Mouse (Mus musculus): ENCODE data around the gene Ddx11. TPM values are rescaled to one million over a fixed set of nuclear protein-coding genes. Genes with fewer than 3 reads are reported as not detected.

The Ddx11 gene
- polyA plus RNA-seq (2015; fragmentation: Nextera tagmentation; extraction: Ambion mirVana) = 6.9 and 7.3 TPM in 2 replicates

DNA sequence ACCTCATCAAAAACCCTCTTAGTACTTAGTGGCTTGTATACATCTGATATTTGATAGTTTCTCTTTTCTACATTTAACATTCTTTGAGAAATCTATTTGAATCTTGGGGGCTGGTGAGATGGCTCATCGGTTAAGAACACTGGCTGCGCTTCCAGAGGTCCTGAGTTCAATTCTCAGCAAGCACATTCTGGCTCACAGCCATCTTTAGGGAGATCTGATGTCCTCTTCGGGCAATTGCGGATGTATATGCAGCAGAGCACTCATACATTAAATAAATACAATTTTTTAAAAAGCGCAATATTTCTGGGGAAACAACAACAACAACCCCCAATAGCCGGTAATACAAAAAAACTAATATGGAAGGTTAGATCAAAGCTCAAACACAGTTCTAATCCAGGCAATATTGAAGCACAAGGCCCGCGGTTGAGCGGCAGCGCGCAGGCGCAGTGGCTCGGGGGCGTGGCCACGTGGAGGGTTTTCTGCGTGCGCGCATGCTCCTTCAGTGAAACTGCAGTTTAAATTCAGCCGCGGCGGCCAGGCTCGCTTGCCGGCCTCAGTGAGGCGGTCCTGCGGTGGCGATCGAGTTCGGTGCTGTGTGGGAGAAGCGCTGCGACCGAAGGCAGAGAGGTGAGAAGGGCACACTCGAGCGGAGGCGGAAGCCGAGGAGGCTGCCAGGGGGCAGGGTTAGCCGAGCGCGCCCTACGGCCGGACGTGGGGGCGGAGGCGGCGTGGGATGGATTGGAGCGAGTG is at the start of gene Ddx11:
Gene Ddx11, plus strand, starts transcription at position 455 of the 750 bp plus-strand sequence.
- Histone ChIP-seq H3K27me3 (no peaks in the 10 kb centered on the region), H3K4me2 (peak within 1 kb of the TSS; percentile 67), H3K9me3 (no peaks in the 10 kb centered on the region), H3K36me3 (peaks cover 16% of the 10 kb centered on the region), H3K4me3 (peak within 1 kb of the TSS; percentile 69), H3K9ac (peak within 1 kb of the TSS; percentile 60), H3K27ac (replicated peaks) (peak within 1 kb of the TSS; percentile 66), H3K4me1 (replicated peaks) (peaks cover 7% of the 10 kb centered on the region)
- 4% methylated on average over 45 of the region's 45 CpGs for WGBS
- ATAC-seq (ENCODE audit: low FRiP score, low read depth) = peak; percentile 86

DNA sequence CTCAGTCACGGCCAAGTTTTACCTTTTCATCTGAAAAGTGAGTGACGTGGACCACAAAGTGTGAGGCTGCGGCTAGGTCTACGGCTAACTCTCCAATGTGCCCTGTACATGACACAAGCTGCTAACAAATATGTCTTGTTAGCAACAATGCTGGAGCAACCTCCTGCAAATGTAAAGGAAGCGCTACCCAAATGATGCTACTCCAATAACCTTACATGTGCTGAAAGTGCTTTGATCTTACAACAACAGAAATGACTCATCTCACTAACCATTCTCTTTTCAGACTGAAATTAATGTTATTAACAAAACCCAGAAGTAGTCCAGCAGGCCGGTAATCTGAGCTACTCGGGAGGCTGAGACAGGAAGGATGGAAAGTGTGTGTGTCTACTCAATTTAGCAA is 49.3 kb upstream of the Ddx11 start:
- 86% methylated on average over 7 of the region's 7 CpGs for WGBS
- Histone ChIP-seq H3K9me3 (no peaks in the 10 kb centered on the region), H3K36me3 (no peaks in the 10 kb centered on the region; the same call in 1 of the 2 replicates), H3K4me2 (no peak overlapping the region), H3K4me3 (no peak overlapping the region), H3K9ac (no peak overlapping the region), H3K27ac (replicated peaks) (no peak overlapping the region), H3K27me3 (no peaks in the 10 kb centered on the region), H3K4me1 (replicated peaks) (peaks cover 30% of the 10 kb centered on the region)
- no peak for ATAC-seq (ENCODE audit: low FRiP score, low read depth)

DNA sequence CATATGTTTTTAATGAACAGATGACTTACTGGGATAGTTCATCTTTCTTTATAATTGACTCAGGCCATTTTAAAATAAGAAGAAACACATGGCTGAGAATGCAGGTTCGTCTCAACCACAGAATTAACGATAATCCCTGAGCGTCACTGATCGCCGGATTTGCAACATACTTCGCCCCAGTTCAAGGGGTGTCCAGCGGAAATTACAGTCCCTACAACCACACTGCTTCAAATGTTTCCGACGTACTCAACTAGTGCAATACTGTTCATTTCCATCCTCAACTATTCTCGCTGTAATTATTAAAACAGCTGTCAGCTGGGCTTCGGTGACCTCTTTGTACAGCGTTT is 47.5 kb upstream of the Ddx11 start:
- peaks cover 30% of the 10 kb centered on the region for H3K4me1 ChIP-seq (replicated peaks)
- H3K27ac ChIP-seq (replicated peaks) = peak overlapping the region; percentile 95
- H3K36me3 ChIP-seq = peaks cover 15% of the 10 kb centered on the region
- peak overlapping the region; percentile 94 for H3K9ac ChIP-seq
- H3K4me3 ChIP-seq = peak overlapping the region; percentile 92
- ATAC-seq (ENCODE audit: low FRiP score, low read depth) = no peak
- H3K27me3 ChIP-seq = no peaks in the 10 kb centered on the region
- H3K9me3 ChIP-seq = no peaks in the 10 kb centered on the region
- 5% methylated on average over 12 of the region's 12 CpGs for WGBS
- peak overlapping the region; percentile 87 for H3K4me2 ChIP-seq

DNA sequence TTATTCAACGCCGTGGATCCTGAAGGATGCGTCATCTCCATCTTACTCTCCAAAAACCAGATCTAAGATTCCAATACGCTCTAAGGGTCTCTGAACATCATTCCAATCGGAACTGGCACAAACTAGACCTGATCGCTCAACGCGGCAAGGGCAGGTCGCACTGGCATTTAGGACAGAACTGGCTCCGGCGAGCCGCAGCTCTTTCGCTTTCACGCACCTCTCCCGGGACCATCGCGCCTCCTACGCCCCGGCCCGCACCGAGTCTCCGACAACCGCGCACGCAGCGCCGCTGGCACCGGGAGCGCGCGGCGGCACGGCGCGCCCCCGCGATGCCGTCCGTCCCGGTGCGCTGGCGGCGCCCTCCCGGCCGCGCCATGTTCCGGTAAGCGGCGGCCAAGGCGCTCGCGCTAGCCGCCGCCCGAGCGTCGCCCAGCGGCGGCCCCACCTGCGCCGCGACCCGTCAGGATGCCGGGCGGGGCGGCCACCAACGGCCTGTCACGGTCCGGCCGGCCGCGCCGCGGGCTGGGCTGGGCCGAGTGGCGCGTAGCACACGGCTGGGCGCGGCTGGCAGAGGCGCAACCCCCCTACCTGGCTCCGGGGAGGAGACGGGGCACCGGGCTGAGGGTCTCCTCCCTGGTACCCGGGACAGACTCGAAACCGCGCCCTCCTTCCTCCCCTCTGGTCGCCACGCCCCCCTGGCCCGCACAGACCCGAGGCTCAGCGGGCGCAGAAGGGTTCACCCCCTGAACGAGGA is 47.0 kb upstream of the Ddx11 start:
- Histone ChIP-seq H3K27ac (replicated peaks) (peak overlapping the region; percentile 95), H3K4me2 (peak overlapping the region; percentile 87), H3K9me3 (no peaks in the 10 kb centered on the region), H3K27me3 (no peaks in the 10 kb centered on the region), H3K9ac (peak overlapping the region; percentile 94), H3K4me1 (replicated peaks) (peaks cover 30% of the 10 kb centered on the region), H3K4me3 (peak overlapping the region; percentile 92), H3K36me3 (peaks cover 15% of the 10 kb centered on the region)
- ATAC-seq (ENCODE audit: low FRiP score, low read depth) = peak; percentile 83
- WGBS = under 1% methylated on average over 74 of the region's 95 CpGs

DNA sequence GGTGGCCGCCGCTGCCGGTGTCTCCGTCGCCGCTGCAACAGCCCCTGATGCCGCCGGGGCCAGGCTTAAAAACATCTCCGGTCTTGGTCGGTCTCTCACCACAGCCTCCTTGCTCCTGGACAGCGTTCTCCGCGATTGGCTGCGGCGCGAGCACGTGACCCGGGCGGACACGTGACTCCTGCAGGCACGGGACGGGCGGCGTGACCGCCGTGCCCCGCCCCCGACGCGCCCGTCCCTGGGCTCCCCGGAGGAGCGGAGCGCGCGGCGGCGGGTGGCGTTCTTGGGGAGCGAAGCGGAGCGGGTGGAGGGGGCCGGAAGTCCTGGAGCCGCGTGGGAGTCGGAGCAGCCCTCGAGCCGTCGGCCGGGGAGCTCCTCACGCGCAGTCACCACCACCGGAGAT is 46.4 kb upstream of the Ddx11 start, which contains the start of gene Ankrd12:
Gene Ankrd12, minus strand, starts transcription at position 156 of the 400 bp plus-strand sequence.
- Histone ChIP-seq H3K4me2 (peak within 1 kb of the TSS; percentile 87), H3K9me3 (no peaks in the 10 kb centered on the region), H3K27ac (replicated peaks) (peak within 1 kb of the TSS; percentile 95), H3K9ac (peak within 1 kb of the TSS; percentile 94), H3K4me3 (peak within 1 kb of the TSS; percentile 92), H3K36me3 (peaks cover 18% of the 10 kb centered on the region), H3K27me3 (no peaks in the 10 kb centered on the region), H3K4me1 (replicated peaks) (peaks cover 30% of the 10 kb centered on the region)
- WGBS = under 1% methylated on average over 53 of the region's 53 CpGs
- peak; percentile 96 for ATAC-seq (ENCODE audit: low FRiP score, low read depth)

DNA sequence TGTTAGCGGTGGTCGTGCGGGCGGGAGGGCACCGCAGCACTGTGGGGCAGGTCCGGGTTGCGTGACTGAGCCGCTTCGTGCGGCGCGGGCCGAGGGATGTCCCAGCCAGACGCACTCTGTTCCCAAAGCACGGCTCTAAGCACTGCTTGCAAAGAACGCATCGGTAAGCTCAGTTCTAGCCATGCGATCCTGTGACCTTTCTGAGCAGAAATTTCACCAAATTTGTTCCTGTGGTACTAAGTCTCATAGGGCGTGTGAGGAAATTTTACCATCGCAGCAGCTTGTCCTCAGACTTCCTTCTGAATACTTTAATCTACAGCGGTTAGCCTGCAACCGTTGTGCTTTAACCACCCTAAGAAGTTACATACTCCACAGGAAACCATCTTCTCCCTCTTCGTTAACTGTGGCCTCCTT is 45.9 kb upstream of the Ddx11 start:
- Histone ChIP-seq H3K9me3 (no peaks in the 10 kb centered on the region), H3K9ac (peak overlapping the region; percentile 94), H3K36me3 (peaks cover 18% of the 10 kb centered on the region), H3K4me1 (replicated peaks) (peaks cover 30% of the 10 kb centered on the region), H3K4me2 (peak overlapping the region; percentile 87), H3K27me3 (no peaks in the 10 kb centered on the region), H3K4me3 (peak overlapping the region; percentile 92), H3K27ac (replicated peaks) (peak overlapping the region; percentile 95)
- WGBS = under 1% methylated on average over 23 of the region's 23 CpGs
- ATAC-seq (ENCODE audit: low FRiP score, low read depth) = peak; percentile 64

DNA sequence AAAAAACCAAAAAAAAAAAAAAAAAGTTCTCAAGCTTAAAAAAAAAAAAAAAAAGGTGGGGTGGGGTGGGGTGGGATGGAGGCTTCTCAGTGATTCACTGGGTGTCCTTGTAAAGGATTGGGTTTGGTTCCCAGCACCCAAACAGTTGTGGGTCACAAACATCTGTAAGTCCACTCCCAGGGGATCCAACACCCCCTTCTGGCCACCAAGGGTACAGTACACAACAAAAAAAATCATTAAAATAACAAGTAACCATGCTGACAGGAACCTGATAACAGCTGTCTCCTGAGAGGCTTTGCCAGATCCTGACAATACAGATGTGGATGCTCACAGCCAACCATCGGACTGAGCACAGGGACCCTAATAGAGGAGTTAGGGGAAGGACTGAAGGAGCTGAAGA is 38.8 kb upstream of the Ddx11 start:
- H3K27me3 ChIP-seq = no peaks in the 10 kb centered on the region
- no peak overlapping the region for H3K4me3 ChIP-seq
- H3K9me3 ChIP-seq = no peaks in the 10 kb centered on the region
- no peak overlapping the region for H3K9ac ChIP-seq
- peaks cover 33% of the 10 kb centered on the region for H3K36me3 ChIP-seq
- no peak overlapping the region for H3K4me2 ChIP-seq
- 79% methylated on average over 1 of the region's 1 CpGs for WGBS
- H3K27ac ChIP-seq (replicated peaks) = no peak overlapping the region
- no peak for ATAC-seq (ENCODE audit: low FRiP score, low read depth)
- no peaks in the 10 kb centered on the region for H3K4me1 ChIP-seq (replicated peaks)

DNA sequence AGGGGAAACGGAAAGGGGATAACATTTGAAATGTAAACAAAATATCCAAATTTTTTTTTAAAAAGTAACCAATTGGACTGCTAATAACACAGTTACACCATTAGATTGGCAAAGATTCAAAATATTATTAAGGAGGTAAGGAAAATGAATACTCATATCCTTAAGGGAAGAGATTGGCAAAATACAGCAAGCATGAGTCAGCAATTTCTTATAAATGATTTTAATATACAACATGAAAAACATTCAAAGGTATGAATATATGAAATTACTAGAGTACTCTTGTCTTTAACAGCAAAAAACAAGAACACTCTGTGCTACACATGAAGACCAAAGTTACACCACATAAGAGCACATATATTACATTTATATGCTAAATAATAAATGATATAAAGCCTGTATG is 38.3 kb upstream of the Ddx11 start:
- Histone ChIP-seq H3K9ac (no peak overlapping the region), H3K27ac (replicated peaks) (no peak overlapping the region), H3K4me1 (replicated peaks) (no peaks in the 10 kb centered on the region), H3K9me3 (no peaks in the 10 kb centered on the region), H3K36me3 (peaks cover 28% of the 10 kb centered on the region), H3K4me2 (no peak overlapping the region), H3K4me3 (no peak overlapping the region), H3K27me3 (no peaks in the 10 kb centered on the region)
- ATAC-seq (ENCODE audit: low FRiP score, low read depth) = no peak
- WGBS = 93% methylated on average over 1 of the region's 1 CpGs

DNA sequence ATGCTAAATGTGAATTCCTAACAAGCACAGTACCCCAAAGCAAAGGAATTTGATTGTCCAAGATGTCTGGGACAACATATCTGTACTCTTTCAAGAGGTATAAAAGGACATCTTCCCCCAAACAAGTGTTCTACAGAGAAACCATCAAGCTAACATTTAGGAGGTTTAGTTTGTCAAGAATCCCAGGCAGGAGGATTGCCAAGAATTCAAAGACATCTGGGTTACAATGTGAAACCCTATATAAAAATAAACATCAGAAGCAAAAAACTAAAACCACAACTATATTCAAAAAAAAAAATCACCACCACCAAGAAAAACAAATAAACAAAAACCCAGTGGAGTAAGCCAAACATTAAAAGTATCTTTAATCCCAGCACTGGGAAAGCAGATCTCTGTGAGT is 33.1 kb upstream of the Ddx11 start:
- H3K27ac ChIP-seq (replicated peaks) = no peak overlapping the region
- ATAC-seq (ENCODE audit: low FRiP score, low read depth) = no peak

DNA sequence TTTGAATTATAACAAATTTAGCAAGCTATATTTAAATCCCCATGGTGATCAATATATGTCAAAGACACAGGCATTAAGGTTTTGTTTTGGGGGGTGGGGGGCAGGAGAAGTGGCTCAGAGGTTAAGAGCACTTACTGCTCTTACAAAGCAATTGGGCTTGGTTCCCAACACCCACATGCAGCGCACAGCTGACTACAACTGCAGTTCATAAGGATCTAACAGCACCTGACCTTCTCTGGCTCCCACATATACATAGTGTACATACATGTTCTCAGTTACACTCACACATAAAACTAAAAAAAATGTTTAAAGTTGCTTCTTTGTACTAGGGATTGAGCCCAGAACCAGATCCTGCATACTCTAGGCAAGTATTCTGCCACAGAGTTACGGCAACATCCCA is 31.9 kb upstream of the Ddx11 start:
- Histone ChIP-seq H3K27me3 (no peaks in the 10 kb centered on the region), H3K27ac (replicated peaks) (no peak overlapping the region), H3K9ac (no peak overlapping the region), H3K9me3 (no peaks in the 10 kb centered on the region), H3K4me1 (replicated peaks) (no peaks in the 10 kb centered on the region), H3K4me3 (no peak overlapping the region), H3K36me3 (peaks cover 18% of the 10 kb centered on the region), H3K4me2 (no peak overlapping the region)
- 97% methylated on average over 2 of the region's 2 CpGs for WGBS
- no peak for ATAC-seq (ENCODE audit: low FRiP score, low read depth)

More for the DNA sequence above, 33.1 kb upstream of the Ddx11 start:
- H3K4me3 ChIP-seq = no peak overlapping the region
- no peaks in the 10 kb centered on the region for H3K4me1 ChIP-seq (replicated peaks)
- peaks cover 20% of the 10 kb centered on the region for H3K36me3 ChIP-seq
- no peaks in the 10 kb centered on the region for H3K9me3 ChIP-seq
- no peaks in the 10 kb centered on the region for H3K27me3 ChIP-seq
- H3K4me2 ChIP-seq = no peak overlapping the region
- H3K9ac ChIP-seq = no peak overlapping the region

DNA sequence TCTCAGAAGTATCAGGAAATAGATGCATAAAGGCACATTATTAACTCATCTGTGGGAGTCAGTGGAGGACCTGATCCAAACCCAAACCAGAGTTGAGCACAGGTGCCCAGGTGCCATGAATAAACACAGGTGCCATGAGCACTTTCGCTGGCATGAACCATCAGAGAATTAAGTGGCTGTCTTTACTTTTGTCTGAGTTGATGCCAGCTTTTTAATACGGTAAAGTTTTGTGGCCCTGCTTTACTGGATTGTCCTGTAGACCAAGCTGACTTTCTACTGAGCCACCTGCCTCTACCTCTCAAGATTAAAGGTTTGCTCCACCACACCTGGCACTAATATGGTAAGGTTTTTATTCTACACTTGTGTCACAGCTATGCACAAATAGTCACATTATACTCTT is 31.3 kb upstream of the Ddx11 start:
- Histone ChIP-seq H3K36me3 (peaks cover 12% of the 10 kb centered on the region), H3K9ac (no peak overlapping the region), H3K27ac (replicated peaks) (no peak overlapping the region), H3K4me3 (no peak overlapping the region), H3K4me2 (no peak overlapping the region), H3K4me1 (replicated peaks) (no peaks in the 10 kb centered on the region), H3K27me3 (no peaks in the 10 kb centered on the region), H3K9me3 (no peaks in the 10 kb centered on the region)
- WGBS = 94% methylated on average over 2 of the region's 2 CpGs
- no peak for ATAC-seq (ENCODE audit: low FRiP score, low read depth)

DNA sequence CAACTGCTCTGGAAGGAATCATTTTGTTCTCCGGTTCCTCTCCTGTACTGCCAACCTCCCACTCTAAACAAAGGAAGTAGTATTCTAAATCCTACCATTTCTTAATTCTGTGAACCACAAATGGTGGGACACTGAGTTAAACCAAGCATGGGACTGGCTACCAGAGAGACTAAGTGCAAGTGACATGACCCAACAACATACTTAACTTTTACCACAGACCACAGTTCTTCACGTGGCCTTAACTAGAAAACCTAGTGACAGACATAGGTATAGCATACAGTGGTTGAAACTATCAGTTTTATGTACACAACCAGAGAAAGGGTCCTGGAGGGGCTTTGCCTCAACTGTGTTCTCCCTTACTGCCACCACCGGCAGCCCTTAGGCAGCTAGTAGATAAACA is 30.7 kb upstream of the Ddx11 start:
- Histone ChIP-seq H3K27me3 (no peaks in the 10 kb centered on the region), H3K4me3 (no peak overlapping the region), H3K9me3 (no peaks in the 10 kb centered on the region), H3K36me3 (peaks cover 9% of the 10 kb centered on the region), H3K9ac (no peak overlapping the region), H3K4me2 (no peak overlapping the region), H3K4me1 (replicated peaks) (no peaks in the 10 kb centered on the region; the same call in 1 of the 2 replicates), H3K27ac (replicated peaks) (no peak overlapping the region)
- ATAC-seq (ENCODE audit: low FRiP score, low read depth) = no peak
- WGBS = 88% methylated on average over 3 of the region's 3 CpGs
